Mouse (Mus musculus) heart, embryonic 14.5 days (tissue): ENCODE results near the gene Oaz3. TPM values are rescaled to one million over a fixed set of nuclear protein-coding genes. Genes with fewer than 3 reads are reported as not detected.

Source experiments
- ATAC-seq: fragments of 200-750 bp; cut with Nextera tagmentation; 2 replicates; pipeline ENCODE4 v1.8.0; 2017; ENCODE audit warnings: low read depth, moderate TSS enrichment; ENCODE audit not compliant: insufficient number of reproducible peaks, insufficient read depth, low FRiP score
- H3K27ac ChIP-seq, 2 experiments: fragments of 200-500 bp in 1 of 2; fragments of 300-500 bp in 1 of 2; sonication (generic) in 1 of 2; replicated peaks in 1 of 2; 2 replicates each; pipeline ENCODE4 v1.5.1; 2012 to 2014; ENCODE audit warnings: low read depth in 2 of 2, low read length in 2 of 2, control low read depth in 1 of 2, mild to moderate bottlenecking in 1 of 2, mixed read lengths in 1 of 2; ENCODE audit not compliant: control insufficient read depth in 1 of 2, insufficient read depth in 1 of 2
- H3K27me3 ChIP-seq: fragments of 300-500 bp; sonication (generic); 2 replicates; pipeline ENCODE4 v1.6.1; 2014; ENCODE audit warnings: mild to moderate bottlenecking, low read length, control low read depth; ENCODE audit not compliant: control insufficient read depth, insufficient read depth
- H3K36me3 ChIP-seq: fragments of 300-500 bp; sonication (generic); 2 replicates; pipeline ENCODE4 v1.6.1; 2014; ENCODE audit warnings: mild to moderate bottlenecking, control low read depth, low read length, mixed read lengths; ENCODE audit not compliant: control insufficient read depth, insufficient read depth
- H3K4me1 ChIP-seq, 2 experiments: fragments of 200-500 bp in 1 of 2; fragments of 300-500 bp in 1 of 2; sonication (generic) in 1 of 2; 2 replicates each; pipeline ENCODE4 v1.6.1; 2012 to 2014; ENCODE audit warnings: low read length in 2 of 2, control low read depth in 1 of 2, mixed read lengths in 1 of 2; ENCODE audit not compliant: control insufficient read depth in 2 of 2, insufficient read depth in 2 of 2
- H3K4me2 ChIP-seq: fragments of 300-500 bp; sonication (generic); 2 replicates; pipeline ENCODE4 v1.6.1; 2014; ENCODE audit warnings: mild to moderate bottlenecking, low read length
- H3K4me3 ChIP-seq, 2 experiments: fragments of 200-500 bp in 1 of 2; fragments of 300-500 bp in 1 of 2; sonication (generic) in 1 of 2; 2 replicates each; pipeline ENCODE4 v1.5.1; 2012 to 2014; ENCODE audit warnings: low read length in 2 of 2, mild to moderate bottlenecking in 2 of 2, control low read depth in 1 of 2, low read depth in 1 of 2, moderate library complexity in 1 of 2; ENCODE audit not compliant: control insufficient read depth in 1 of 2, insufficient read depth in 1 of 2
- H3K9ac ChIP-seq: fragments of 300-500 bp; sonication (generic); 2 replicates; pipeline ENCODE4 v1.6.1; 2014; ENCODE audit warnings: mild to moderate bottlenecking, low read length
- H3K9me3 ChIP-seq: fragments of 300-500 bp; sonication (generic); 2 replicates; pipeline ENCODE4 v1.6.1; 2016; ENCODE audit warnings: low read length, control low read depth; ENCODE audit not compliant: control insufficient read depth
- WGBS: fragments of 180-500 bp; shearing (Covaris S2); extraction: QIAGEN DNeasy Blood & Tissue Kit; methylation state at CpG from one replicate; pipeline ENCODE4 v1.1.7; 2014; 5-methylcytosine and 5-hydroxymethylcytosine counted together
- polyA plus RNA-seq: library from polyadenylated mRNA; unstranded; fragments of >200 nt; fragmentation: Nextera tagmentation; extraction: Ambion mirVana; gene quantifications from 2 replicates; pipeline ENCODE4 v1.2.1, GENCODE M21; 2014

Gene Oaz3
- polyA plus RNA-seq, 1 experiment from 2014 or later = 0.53 TPM

- Histone ChIP-seq H3K4me3 (peak overlapping the region in 1 of 2 experiments; percentile 3; a peak in 1 of 4 replicates), H3K9me3 (no peaks in the 10 kb centered on the region), H3K9ac (no peak overlapping the region), H3K36me3 (no peaks in the 10 kb centered on the region), H3K4me2 (peak overlapping the region; percentile 55), H3K27me3 (peaks cover 27% of the 10 kb centered on the region), H3K4me1 (peaks cover 6 to 12% of the 10 kb centered on the region in 2 experiments), H3K27ac (no peak overlapping the region)
- no peak for ATAC-seq
- under 1% methylated on average over 10 of the region's 11 CpGs for WGBS
These were observed 35.8 kb upstream of the Oaz3 start for GRCm38 (mm10) chr3:94479564-94479963.

- Histone ChIP-seq H3K27me3 (peaks cover 27% of the 10 kb centered on the region), H3K9me3 (no peaks in the 10 kb centered on the region), H3K4me3 (no peak overlapping the region), H3K4me1 (peaks cover 7 to 17% of the 10 kb centered on the region in 2 experiments), H3K4me2 (no peak overlapping the region), H3K36me3 (no peaks in the 10 kb centered on the region), H3K27ac (no peak overlapping the region), H3K9ac (no peak overlapping the region)
- no peak for ATAC-seq
- 24% methylated on average over 9 of the region's 9 CpGs for WGBS
These were observed 35.0 kb upstream of the Oaz3 start for GRCm38 (mm10) chr3:94478591-94479169.

DNA sequence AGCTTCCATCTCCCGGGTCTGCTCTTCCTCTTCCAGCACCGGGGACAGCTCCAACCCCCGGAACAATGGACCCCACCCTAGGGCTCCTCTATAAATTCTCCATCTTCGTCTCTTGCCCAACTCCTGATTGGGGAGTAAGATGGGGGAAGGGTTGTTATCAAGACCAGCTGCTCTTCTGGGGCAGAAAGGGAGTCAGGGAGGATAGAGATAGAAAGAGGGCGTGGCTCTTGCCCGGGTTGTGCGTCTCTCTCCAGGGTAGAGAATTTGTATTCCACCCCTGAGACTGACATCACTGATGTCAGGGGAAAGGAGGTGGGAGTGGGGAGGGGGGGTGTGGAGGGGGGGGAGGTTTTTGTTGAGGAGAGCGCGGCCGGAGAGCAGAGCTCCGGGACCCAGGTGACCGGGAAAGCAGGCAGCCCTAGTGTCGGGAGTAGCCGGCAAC, 34.3 kb upstream of the Oaz3 start, which contains the start of gene Celf3:
TSS of gene Celf3 (plus strand) at position 315 of the 442 bp plus-strand sequence.
- ATAC-seq = no peak
- H3K36me3 ChIP-seq = no peaks in the 10 kb centered on the region
- no peaks in the 10 kb centered on the region for H3K9me3 ChIP-seq
- H3K4me3 ChIP-seq = no peak within 1 kb of the TSS
- no peak within 1 kb of the TSS for H3K27ac ChIP-seq
- no peak within 1 kb of the TSS for H3K4me2 ChIP-seq
- 0% methylated on average over 14 of the region's 14 CpGs for WGBS
- peaks cover 27% of the 10 kb centered on the region for H3K27me3 ChIP-seq
- H3K9ac ChIP-seq = no peak within 1 kb of the TSS
- H3K4me1 ChIP-seq = peaks cover 11 to 22% of the 10 kb centered on the region in 2 experiments

GRCm38 (mm10) chr3:94477444-94477843, 33.7 kb upstream of the Oaz3 start:
- 44% methylated on average over 4 of the region's 4 CpGs for WGBS
- Histone ChIP-seq H3K9me3 (no peaks in the 10 kb centered on the region), H3K4me1 (peaks cover 13 to 23% of the 10 kb centered on the region in 2 experiments), H3K36me3 (no peaks in the 10 kb centered on the region), H3K9ac (no peak overlapping the region), H3K4me3 (no peak overlapping the region), H3K4me2 (no peak overlapping the region), H3K27me3 (peaks cover 27% of the 10 kb centered on the region), H3K27ac (no peak overlapping the region)
- ATAC-seq = no peak

DNA sequence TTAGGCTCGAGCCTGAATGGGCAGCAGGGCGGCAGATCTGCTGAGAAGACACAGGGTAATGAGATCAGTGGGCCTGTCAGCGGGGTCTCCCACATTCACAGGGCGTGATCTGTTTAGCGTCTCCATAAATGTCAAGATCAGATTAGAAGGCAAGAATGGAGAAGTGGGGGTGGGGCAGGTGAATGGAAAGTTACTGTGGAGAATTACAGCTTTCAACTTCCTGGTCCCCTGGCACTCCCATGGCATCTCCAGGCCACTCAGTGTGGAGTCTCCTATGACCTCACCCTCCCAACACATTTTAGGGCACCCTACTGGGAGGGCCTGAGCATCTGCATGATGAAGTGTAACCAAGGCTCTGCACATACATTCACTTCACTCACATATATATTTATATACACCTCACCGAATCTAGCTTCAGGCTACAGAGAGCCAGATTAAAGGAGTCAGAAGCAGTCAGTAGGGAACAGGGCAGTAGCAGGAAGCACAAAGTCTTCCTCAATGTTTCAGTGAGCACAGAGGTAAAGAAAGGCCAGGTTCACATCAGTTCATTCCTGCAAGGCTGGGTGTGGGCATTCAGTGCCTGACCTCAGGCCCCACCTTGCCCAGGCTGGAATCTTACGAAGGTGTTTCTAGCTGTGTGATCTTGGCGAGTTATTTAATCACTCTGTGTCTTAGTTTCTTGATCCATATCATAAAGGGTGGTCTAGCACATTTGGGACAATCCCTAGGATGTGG, 32.8 kb upstream of the Oaz3 start:
- Histone ChIP-seq H3K9ac (no peak overlapping the region), H3K4me1 (peaks cover 15 to 24% of the 10 kb centered on the region in 2 experiments), H3K9me3 (no peaks in the 10 kb centered on the region), H3K4me2 (no peak overlapping the region), H3K27ac (no peak overlapping the region), H3K4me3 (no peak overlapping the region), H3K27me3 (peaks cover 27% of the 10 kb centered on the region), H3K36me3 (no peaks in the 10 kb centered on the region)
- 47% methylated on average over 8 of the region's 8 CpGs for WGBS
- ATAC-seq = no peak

DNA sequence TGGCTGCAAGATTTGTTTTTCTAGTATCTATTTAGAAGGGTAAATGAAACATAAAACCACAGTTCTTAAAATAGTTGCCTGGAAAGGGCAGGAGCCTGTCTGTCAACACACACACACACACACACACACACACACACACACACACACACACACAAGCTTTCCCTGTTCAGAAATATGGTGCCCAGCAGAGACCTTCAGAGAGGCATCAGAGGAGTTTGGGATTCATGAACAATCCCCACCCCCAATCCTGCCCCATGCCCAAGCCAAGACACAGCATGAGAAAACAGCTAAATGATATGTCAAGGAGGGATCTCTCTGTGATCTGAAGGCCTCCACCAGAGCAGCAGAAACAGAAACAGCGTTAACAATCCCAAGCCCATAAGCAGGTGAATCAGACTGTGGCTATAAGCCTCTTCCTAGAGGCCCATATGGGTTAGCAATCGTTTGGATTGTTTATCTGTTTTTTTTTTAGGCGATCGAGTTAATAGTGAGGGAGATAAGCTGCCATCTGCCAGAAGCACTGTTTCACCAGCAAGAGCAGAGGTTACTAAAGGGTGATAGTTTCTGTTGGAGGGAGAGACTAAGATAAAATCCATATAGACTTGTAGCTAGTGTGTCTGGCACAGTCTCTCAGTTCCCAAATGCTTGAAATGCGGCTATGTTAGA, 30.0 kb upstream of the Oaz3 start:
- peaks cover 14 to 24% of the 10 kb centered on the region in 2 experiments for H3K4me1 ChIP-seq
- H3K27ac ChIP-seq = peak overlapping the region; percentile 76 to 77
- no peak overlapping the region for H3K4me3 ChIP-seq
- peaks cover 5% of the 10 kb centered on the region for H3K27me3 ChIP-seq
- no peak for ATAC-seq
- no peaks in the 10 kb centered on the region for H3K36me3 ChIP-seq
- 26% methylated on average over 5 of the region's 5 CpGs for WGBS
- H3K9ac ChIP-seq = no peak overlapping the region
- no peaks in the 10 kb centered on the region for H3K9me3 ChIP-seq
- peak overlapping the region; percentile 70 for H3K4me2 ChIP-seq

GRCm38 (mm10) chr3:94473115-94473505, 29.4 kb upstream of the Oaz3 start:
- no peak for ATAC-seq
- Histone ChIP-seq H3K36me3 (no peaks in the 10 kb centered on the region), H3K4me3 (no peak overlapping the region), H3K27me3 (no peaks in the 10 kb centered on the region), H3K9me3 (no peaks in the 10 kb centered on the region), H3K4me2 (peak overlapping the region; percentile 70), H3K4me1 (peaks cover 14 to 22% of the 10 kb centered on the region in 2 experiments), H3K27ac (peak overlapping the region; percentile 76 to 77), H3K9ac (peak overlapping the region; percentile 12; the same call in 1 of the 2 replicates)
- 23% methylated on average over 10 of the region's 10 CpGs for WGBS
